Mouse (Mus musculus) adrenal gland, adult 8-10 months (tissue): Measurements from ENCODE around the gene Reep6. TPM values are rescaled to one million over a fixed set of nuclear protein-coding genes. Genes with fewer than 3 reads are reported as not detected.
"Not testable (repeated sequence)": the region's sequence is repeated elsewhere in the genome, so short reads cannot be mapped to it uniquely, and the experiment has no call there.

Experiments used
- DNase-seq: peaks from one replicate; pipeline ENCODE4 v3.0.0; 2022
- total RNA-seq, 4 experiments: library from RNA; stranded (reverse); gene quantifications; 2 replicates each; pipeline ENCODE4 v1.2.4; 2022

The Reep6 gene
- total RNA-seq, 4 experiments from 2014 or later = 5.1 to 6.6 (median 5.9) TPM

DNA sequence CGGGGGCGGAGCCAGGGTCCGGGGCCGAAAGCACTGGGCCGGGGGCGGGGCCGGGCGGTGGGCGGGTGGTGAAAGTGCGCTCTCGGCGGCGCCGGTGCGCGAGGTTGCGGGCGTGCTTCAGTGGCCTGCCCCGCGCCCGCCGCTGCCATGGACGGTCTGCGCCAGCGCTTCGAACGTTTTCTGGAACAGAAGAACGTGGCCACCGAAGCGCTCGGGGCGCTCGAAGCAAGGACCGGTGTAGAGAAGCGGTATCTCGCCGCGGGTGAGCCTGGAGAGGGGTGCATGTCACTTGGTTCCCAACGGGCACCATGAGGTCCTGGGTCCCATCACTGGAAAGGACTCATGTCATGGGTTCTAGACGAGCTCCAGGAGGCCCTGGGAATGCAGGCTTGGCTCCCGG, 331 bp downstream of the Reep6 start:
- DNase-seq = no peak

DNA sequence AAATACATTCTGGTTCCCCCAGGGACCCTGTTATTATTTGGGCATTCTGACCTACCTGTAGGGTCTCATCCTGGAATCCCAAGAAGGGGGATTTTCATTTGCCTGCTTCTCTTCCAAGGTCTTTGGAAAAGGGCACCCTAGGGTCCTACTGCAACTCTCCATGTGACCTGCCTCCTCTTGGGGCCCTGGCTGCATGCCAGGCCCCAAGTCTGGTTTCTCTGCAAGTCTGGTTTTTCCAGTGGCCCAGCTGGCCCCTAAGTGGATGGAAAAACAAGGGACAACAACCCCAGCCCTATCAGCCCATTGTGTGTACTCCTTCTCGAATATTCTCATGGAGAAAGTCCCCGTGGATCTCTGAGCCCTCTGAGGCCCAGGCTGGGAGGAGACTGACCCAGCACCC, 1.1 kb downstream of the Reep6 start:
- no peak for DNase-seq

DNA sequence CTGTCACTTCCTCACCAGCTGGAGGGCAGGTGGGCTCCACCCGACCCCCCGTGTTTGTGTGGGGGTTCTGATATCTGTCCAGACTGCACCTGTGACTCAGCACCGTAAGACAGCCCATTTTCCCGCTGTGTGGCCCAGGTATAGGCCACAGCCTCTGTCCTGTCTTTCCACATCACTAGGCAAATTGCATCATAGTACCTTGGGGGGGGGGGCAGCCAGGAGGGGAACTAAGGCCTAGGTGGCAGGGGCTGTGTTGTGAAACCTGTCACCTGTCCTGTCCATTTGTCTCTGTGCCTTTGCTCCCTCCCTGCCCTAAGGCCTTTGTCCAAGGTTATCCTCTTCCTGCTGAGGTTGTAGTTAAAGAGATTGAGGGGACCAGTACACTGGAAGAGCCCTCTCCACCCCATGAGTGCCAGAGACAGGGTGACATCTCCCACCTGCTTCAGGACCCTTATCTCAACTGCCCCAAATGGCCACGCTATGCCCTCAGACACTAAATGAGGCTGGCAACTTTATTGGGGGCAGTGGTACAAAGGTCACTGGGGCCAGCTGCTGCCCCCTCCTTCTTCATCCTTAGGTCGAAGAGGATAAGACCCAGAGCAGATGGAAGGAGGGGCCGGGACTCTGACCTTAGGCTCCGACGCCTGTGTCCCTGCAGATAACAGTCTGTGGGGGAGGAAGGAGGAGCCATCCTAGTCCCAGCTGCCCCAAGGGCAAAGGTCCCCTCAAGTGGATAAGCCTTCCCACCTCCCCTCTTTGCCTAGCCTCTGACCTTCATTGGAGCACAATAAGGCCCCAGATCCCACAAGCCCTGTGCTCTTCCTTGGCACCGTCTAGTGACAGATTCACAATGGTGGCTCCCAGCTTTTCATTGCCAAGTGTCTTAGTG, 2.1 kb downstream of the Reep6 start:
- DNase-seq = no peak

DNA sequence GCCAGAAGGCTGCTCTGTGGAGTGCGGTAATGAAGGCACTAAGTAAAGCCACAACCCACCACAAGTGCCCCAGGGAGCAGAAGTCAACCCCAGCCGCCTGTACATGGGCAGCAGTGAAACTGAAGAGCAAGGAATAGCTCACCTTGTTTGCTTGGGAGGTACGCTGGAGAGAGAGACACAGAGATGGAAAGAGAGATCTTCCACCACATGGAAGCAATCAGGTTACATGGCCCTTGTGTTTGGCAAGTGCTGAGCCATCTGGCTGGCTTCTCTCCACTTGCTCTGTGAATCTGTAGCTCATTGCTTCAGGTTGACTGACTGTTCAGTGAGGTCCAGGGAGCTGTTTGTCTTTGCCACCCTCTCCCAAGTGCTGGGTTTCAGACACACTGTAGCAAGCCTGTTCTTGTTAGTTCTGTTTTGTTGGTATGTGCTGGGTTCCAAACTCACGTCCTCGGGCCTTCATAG, 2.8 kb downstream of the Reep6 start:
- DNase-seq = no peak

DNA sequence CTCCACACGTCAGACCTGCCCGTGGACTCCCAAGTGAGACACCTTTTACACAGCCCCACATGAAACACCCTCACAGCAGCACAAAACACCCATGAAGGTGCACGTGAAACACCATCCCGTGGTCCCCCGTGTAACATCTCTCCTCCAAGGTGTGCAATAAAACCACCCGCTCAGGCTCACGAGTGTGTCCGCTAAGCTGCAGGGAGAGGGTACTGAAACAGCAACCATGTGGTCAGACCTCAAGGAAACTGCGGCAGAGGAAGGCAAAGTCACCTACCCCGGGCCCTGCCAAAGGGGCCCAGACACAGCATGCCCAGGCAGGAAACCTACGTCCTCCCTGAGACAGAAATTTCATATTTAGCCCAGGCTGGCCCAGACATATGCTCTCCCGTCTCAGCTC, 6.5 kb downstream of the Reep6 start:
- no peak for DNase-seq

DNA sequence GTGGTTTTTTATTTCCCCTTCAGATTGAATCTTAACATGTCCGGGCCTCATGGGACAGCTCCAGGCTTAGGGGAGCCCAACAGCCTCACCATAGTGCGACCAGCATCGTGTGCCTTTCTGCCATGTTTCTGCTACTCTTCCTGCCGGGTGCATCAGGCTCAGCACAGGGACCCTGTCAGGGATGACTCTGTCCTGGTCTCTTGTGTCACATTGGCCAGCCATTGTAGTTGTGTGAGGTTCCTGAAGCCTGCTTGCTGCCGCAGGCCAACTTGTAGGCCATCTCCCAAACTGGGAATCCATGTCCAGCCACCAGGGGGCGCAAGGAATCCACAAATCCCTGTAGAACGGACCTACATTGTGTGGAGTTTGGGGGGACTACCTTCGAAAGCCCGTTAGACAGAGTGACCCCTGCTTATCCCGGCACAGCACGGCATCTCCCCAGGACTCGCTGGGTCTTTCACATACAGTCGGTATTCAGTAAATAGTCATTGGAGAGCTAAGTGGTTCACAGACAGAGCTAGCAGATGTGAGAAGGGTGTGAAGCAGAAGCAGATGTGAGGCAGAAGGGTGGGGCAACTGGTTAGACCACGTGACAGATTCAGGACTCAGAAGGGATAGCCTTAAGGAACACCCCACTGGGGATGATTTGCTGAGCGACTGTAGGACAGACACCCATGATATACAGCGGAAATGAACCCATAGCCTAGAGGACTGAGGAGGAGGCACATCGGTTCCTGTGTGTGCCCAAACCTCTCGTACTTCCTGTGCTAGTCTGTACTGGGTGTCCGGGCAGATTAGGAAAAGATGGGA, 10.4 kb downstream of the Reep6 start:
- DNase-seq = peak; percentile 65

DNA sequence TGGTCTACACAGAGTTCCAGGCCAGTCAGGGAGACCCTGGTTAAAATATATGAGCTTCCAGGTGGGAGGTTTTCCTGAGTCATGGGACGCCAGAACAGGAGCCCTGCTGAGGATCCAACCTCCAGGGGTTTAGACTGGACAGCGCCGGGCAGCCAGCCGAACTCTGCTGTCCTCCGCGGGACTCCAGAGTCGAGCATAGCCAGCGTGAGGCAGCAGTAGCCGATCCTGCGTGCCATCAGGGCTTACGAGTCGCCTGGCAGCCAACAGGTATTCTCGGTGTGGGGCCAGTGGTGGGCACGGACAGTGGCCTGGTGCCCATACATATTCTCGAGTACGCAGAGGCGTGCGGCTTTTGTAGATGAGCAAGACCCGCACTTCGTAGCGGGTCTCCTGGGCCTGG, 11.3 kb downstream of the Reep6 start:
- DNase-seq = no peak

DNA sequence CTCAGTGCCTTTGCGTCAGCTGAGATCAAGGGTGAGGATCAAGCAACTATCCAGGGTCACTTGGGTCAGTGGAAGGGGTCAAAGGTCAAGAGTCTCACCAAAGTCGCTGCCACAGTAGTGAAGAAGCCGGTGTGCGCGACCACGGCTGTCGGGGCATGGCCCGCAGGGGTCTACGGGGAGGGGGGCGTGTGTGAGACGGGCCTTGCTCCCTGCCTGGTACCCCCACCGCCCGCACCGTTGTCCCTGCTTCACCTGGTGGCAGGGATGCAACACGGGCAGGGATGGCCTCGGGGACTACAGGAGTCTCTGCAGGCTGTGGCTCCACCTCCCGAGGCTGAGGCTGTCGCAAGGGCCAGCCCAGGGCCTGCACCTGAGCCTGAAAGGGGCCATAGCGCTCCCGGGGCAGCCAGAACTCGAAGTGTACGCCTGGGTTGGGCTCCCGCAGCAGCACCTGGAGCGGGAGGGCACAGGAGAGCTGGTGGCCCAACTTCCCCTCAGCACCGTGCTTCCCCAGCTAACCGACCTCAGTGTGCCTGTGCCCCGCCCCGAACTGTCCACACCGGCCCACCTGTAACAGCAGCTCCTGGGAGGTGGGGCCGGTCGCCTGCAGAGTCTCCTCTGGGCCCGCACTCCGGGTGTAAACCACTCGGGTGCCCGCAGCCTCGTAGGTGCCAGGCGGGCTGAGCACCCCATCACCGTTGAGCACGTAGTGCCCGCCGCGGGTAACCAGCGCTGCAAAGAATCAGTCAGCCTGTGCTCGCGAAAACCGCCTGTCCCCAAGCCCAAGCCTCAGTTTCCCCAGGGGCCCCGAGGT, 11.9 kb downstream of the Reep6 start:
- DNase-seq = no peak

DNA sequence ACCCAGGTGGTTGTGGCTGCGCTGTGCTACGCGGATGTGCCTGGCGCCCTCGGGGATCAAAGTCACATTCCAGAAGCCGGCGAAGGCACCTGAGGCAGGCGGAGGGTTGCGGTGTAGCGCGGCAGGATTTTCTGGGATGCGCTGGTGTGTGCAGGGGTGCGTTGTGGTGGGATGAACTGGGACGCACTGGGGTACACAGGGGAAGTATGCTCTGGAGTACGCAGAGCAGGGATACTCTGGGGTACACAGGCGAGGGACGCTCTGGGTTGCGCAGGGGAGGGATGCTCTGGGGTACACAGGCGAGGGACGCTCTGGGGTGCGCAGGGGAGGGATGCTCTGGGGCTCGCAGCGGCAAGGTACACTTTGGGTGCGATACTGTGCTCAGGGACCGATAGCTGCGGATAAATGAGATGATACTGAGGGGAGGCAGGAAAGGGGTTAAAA, 12.6 kb downstream of the Reep6 start:
- no peak for DNase-seq

DNA sequence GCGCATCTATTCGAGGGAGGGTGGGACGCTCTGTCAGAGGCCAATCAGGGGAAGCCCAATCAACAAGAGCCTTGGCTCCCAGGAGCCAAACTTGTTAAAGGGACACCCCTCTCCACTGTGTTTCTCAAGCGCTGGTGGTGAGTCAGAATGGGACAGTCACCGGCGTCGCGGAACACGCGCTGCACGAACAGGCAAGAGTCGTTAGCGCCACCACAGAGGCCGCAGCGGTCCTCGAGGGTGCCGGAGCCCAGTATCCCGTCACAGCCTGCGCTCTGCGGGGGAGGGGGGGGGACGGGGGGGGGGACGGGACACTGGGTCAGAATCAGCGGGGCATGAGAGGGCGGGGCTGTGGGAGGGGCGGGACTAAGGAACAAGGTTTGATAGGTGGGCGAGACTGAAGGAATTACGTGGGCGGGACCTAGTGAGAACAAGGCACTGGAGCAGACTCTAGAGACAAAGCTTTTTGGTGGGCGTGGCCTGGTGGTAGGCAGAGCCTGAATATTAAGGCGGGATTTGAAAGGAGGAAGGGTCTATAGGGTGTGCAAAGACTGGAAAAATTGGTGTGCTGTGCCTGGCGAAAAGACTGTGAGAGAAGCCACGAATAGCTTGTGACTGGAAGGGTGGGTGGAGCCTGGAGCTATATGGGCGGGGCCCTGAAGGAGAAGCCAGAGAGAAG, 13.1 kb downstream of the Reep6 start:
- peak; percentile 54 for DNase-seq

DNA sequence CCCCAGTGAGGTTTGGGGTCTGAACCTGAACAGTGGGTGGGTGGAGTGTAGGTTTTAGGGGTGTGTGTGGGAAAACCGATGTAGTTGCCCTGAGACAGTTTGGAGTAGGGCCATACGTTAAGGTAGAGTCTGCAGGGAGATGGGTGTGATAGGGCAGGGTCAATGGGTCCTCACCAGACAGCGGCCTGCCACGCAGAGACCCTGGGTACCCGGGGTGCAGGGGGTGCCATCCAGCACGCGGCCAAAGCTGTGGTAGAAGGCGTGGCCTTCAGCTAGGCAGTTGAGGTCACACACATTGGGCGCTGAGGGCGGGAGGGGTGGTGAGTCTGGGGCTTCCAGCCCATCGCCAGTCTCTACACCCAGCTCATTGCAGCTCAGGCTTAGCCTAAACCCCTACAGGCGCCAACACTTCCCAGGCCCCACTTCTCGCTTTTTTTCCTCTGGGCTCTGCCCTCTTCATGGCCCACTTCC, 13.7 kb downstream of the Reep6 start:
- DNase-seq = no peak

DNA sequence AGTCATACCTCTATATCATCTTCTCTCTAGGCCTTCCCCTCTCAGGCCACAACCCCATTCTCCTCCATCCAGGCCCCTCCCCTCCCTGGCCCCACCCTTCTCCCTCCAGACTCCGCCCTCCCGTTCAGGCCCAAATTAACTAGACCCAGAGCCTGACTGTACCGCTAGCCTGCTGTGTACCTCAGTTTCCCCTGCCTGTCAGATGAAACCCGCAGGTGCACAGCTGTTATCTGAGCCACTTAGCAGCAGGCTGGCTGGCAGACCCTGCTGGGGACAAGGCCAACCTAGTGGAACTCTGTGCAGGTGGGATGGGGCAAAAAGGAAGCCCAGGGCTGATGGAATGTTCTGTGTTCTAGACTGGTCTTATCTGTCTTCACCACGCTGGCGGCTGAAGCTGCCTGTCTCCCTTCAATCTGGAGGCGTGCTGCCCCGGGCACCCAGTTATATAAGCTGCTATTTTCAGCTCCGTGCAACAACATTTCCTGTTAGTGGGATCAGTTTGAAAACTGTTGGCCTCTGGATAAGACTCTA, 14.4 kb downstream of the Reep6 start:
- DNase-seq = no peak

DNA sequence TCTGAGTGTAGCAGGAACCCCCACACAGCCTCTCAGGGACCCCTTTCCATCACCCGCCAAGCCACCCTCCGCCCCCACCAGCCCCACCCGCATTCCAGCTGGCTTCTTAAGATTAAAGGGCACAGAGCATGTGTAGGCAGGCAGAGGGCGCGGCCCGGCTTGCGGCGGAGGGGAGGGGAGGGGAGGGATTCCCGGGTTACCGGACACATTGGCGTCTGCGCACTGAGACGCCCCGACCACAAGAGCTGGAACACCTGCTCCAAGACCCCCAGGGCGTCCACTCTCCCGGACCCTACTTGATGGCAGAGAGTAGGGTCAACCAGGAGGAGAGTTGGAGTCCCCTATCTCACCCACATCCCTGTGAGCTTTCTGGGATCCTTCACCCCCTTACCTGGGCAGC, 15.4 kb downstream of the Reep6 start:
- no peak for DNase-seq

DNA sequence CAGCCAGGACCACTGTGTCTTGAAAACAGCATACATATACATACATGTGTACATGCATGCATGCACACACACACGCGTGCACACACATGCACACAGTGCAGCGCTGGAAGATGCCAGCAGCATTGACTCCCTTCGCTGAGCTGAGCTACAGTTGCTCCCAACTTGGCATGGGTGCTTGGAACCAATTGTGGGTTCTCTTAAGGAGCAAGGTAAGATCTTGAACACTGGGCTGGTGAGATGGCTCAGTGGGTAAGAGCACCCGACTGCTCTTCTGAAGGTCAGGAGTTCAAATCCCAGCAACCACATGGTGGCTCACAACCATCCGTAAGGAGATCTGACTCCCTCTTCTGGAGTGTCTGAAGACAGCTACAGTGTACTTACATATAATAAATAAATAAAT, 16.2 kb downstream of the Reep6 start:
- not testable (repeated sequence) for DNase-seq

DNA sequence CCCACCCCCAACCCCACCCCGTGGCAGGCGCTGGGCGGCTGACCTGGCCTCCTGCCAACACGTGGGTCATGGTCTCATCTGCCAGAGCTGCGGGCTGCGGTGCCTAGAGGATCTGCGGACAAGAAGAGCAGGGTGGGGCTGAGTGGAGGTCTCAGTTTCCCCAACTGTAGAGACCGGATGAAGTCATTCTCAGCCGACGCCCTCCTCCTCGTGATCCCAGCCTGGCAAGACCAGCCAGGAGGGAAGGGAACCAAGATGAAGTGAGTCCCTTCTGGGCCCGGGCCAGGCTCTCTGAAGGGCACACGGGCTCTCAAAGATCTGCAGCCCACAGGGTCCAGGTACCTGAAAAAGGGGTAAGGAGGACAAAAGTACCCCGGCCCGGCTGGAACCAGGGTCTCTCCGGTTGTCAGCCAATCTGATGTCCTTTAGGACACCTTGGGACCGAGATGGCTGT, 17.8 kb downstream of the Reep6 start:
- no peak for DNase-seq

DNA sequence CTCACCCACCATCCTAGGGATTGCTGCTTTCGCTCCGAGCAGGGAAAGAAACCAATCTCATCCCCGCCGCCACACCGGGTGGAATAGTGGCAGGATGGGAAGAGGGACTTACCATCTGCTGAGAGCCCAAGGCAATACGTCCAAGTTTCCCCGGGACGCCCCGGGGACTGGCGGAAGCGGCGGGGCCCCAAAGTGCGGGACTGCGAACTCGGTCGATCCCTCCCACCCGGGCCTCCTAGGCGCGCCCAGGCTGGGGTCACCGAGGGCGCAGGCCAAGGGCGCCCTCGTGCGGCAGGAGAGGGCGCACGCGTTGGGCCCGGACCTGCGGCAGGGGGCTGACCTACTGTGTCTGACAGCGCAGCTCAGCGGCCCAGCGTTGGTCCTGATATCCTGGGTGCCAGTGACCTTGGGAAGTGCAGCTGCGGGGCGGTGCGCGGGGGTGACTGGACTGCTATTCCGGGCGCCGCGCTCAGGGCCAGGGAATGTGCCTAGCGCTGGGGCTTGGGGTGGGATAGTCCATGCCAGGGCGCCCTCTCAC, 18.6 kb downstream of the Reep6 start, which contains the start of gene Adamtsl5:
Gene Adamtsl5, minus strand, starts transcription at position 169 of the 538 bp plus-strand sequence.
- no peak for DNase-seq

DNA sequence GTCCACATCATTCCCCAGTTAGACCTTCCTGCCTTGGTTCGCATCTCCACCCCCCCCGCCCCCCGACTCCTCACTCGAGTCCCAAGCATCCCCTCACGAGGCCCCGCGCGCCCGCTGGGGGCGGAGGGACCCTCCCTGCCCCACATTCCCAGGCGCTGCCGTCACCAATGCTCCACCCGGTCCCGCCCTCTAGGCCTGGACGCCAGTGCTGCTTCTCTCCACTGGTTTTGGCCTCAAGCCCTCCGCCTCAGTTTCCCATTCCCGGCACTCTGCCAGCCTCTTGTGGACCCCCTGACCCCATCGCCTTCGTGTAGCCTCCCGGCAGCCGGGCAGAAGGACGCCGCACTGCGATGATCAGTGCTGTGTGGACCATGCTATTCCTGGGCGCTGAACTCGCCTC, 19.2 kb downstream of the Reep6 start:
- DNase-seq = no peak

DNA sequence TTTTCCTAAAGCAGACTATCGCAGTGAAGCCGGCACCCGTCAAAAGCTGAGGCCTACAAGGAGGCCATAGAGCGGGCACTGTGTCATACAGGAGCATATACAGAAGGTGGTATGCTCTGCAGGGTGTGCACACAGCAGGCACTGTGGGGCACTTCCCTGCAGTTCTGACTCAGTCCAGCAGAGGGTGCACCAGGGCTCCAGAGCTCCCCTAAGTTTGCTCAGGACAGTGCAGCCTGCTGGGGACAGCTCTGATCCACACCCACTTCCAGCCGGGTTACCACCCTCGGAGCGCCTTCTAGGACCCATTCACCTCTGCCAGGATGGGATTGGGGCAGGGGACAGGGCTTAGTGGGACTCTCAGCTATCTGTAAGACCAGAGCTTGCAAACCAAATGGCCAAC, 20.5 kb downstream of the Reep6 start:
- peak; percentile 62 for DNase-seq

DNA sequence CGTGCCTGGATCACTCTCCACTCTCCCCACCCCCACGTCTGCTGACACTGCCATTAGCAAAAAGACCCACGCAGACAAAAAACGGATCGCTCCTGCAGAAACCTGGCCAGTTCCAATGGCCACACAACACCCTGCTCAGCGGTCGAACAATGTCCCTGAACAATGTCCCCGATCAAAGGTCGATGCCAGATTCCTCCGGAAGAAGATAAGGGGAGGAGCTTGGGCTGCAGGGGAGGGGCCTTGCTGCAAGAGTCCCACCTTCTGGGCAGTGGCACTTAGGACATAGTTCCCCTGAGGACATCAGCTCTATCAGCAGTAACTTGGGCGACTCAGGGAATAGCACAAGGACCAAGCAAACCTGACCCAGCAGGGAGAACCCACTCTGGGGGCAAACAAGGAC, 22.1 kb downstream of the Reep6 start:
- no peak for DNase-seq

DNA sequence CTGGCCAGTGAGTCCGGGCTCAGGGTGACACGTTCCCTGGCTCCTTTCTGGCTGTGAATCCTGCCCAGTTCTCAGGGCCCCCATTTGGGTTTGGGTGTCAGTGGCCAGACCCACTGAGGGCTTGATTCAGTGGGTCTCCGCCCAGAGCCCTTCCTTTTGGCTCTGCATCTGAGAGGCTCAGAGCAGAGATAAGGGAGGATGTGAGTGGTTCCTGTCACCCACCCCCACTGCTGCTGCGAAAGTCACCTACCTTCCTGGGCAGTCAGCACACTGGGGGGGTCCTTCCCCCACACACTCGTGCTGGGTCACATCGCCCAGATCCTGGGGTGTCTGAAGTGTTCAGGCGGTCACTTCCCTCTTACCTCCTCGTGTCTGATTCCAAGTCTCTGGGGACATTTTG, 23.0 kb downstream of the Reep6 start:
- no peak for DNase-seq

DNA sequence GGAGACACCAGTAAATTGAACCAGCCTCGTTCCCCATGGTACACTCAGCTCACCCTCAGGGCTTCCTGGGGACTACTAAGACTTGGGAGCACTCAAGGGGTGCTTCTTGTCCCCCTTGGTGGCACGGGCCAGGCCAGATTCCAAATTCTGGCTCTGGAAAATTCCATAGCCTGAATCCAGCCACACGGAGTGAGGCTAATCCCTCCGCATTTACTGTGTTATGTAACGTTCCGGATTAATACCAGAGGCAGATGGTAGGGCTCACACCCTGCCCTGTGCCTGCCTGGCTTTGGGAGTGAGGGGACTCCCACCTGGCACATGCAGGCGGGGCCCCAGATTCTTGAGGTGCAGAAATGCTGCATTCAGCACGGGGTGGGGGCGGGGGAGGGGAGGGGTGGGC, 25.7 kb downstream of the Reep6 start:
- no peak for DNase-seq
